Mouse (Mus musculus) c-Kit-positive CD71-negative TER-119-negative erythroid progenitor cells, embryonic 14.5 days (primary cell): ENCODE measurements at regions not wholly inside any gene's neighbourhood (a gene's known extent, or its start where the extent isn't known, plus 50 kb on each side); places are given as distances from the start of the nearest gene placed in this dataset.

Experiments
- DNase-seq: peaks from one replicate; pipeline ENCODE4 v3.0.0-alpha.2; 2013; ENCODE audit warnings: low read depth

GRCm38 (mm10) chr5:119739386-119739785 is 68.9 kb downstream of the Tbx3 start:
- no peak for DNase-seq

GRCm38 (mm10) chr5:119741116-119741515 is 70.6 kb downstream of the Tbx3 start:
- DNase-seq: peak; percentile 55

- DNase-seq: no peak
Observed at GRCm38 (mm10) chr5:119743733-119744132, 73.3 kb downstream of the Tbx3 start.

- no peak for DNase-seq
Observed at GRCm38 (mm10) chr5:119747038-119747437, 76.6 kb downstream of the Tbx3 start.

- DNase-seq: no peak
Observed at GRCm38 (mm10) chr5:119748667-119749066, 78.2 kb downstream of the Tbx3 start.

- no peak for DNase-seq
Observed at GRCm38 (mm10) chr5:119749153-119749552, 78.7 kb downstream of the Tbx3 start.

- no peak for DNase-seq
Observed at GRCm38 (mm10) chr5:119755782-119756181, 76.7 kb upstream of the Tbx5 start.

GRCm38 (mm10) chr5:119758880-119759279 is 73.6 kb upstream of the Tbx5 start:
- DNase-seq: no peak

GRCm38 (mm10) chr5:119762102-119762501 is 70.4 kb upstream of the Tbx5 start:
- DNase-seq: no peak

- DNase-seq: no peak
Observed at GRCm38 (mm10) chr5:119763337-119763736, 69.1 kb upstream of the Tbx5 start.

GRCm38 (mm10) chr5:119766372-119766771 is 66.1 kb upstream of the Tbx5 start:
- no peak for DNase-seq

- DNase-seq: no peak
Observed at GRCm38 (mm10) chr5:119770951-119771350, 61.5 kb upstream of the Tbx5 start.

GRCm38 (mm10) chr5:119776106-119776887 is 56.2 kb upstream of the Tbx5 start:
- no peak for DNase-seq

GRCm38 (mm10) chr5:119777836-119778235 is 54.6 kb upstream of the Tbx5 start:
- peak; percentile 19 for DNase-seq

GRCm38 (mm10) chr5:119781375-119781774 is 51.1 kb upstream of the Tbx5 start:
- DNase-seq: no peak
